Mouse (Mus musculus) urinary bladder, adult 18-20 months (tissue): ENCODE data around the gene Cep85l.

Experiments
- DNase-seq, 2 experiments: peaks; one replicate each; pipeline ENCODE4 v3.0.0; 2022; ENCODE audit warnings: low spot score in 2 of 2, mixed read lengths in 2 of 2

The Cep85l gene

GRCm38 (mm10) chr10:53342166-53342728 is 37.5 kb downstream of the Cep85l start:
- no peak for DNase-seq

GRCm38 (mm10) chr10:53341288-53341965 is 38.3 kb downstream of the Cep85l start:
- DNase-seq, result no peak

GRCm38 (mm10) chr10:53339045-53339444 is 40.7 kb downstream of the Cep85l start:
- DNase-seq, result no peak

GRCm38 (mm10) chr10:53337162-53337923 is 42.4 kb downstream of the Cep85l start, which contains the start of gene Pln:
Pln (plus strand) TSS chr10:53337667.
- DNase-seq, result no peak

GRCm38 (mm10) chr10:53335974-53336373 is 43.8 kb downstream of the Cep85l start:
- DNase-seq, result no peak

GRCm38 (mm10) chr10:53335266-53335665 is 44.5 kb downstream of the Cep85l start:
- no peak for DNase-seq

- no peak for DNase-seq
Observed at GRCm38 (mm10) chr10:53332752-53333151, 47.0 kb downstream of the Cep85l start.

- no peak for DNase-seq
Observed at GRCm38 (mm10) chr10:53329257-53329656, 50.5 kb downstream of the Cep85l start.

- DNase-seq, result no peak
Observed at GRCm38 (mm10) chr10:53326367-53326766, 53.4 kb downstream of the Cep85l start.

GRCm38 (mm10) chr10:53324663-53325062 is 55.1 kb downstream of the Cep85l start:
- no peak for DNase-seq

- DNase-seq, result no peak
Observed at GRCm38 (mm10) chr10:53323367-53323766, 56.4 kb downstream of the Cep85l start.

- DNase-seq, result no peak
Observed at GRCm38 (mm10) chr10:53306674-53307073, 73.1 kb downstream of the Cep85l start.

- no peak for DNase-seq
Observed at GRCm38 (mm10) chr10:53305867-53306266, 73.9 kb downstream of the Cep85l start.

GRCm38 (mm10) chr10:53285147-53285546 is 94.6 kb downstream of the Cep85l start:
- no peak for DNase-seq

GRCm38 (mm10) chr10:53272228-53272627 is 107.5 kb downstream of the Cep85l start:
- no peak for DNase-seq

- DNase-seq, result no peak
Observed at GRCm38 (mm10) chr10:53262021-53262420, 117.7 kb downstream of the Cep85l start.

GRCm38 (mm10) chr10:53235381-53235780 is 144.4 kb downstream of the Cep85l start:
- no peak for DNase-seq

- DNase-seq, result no peak
Observed at GRCm38 (mm10) chr10:53234683-53235082, 145.1 kb downstream of the Cep85l start.

GRCm38 (mm10) chr10:53234086-53234613 is 145.6 kb downstream of the Cep85l start:
- DNase-seq, result no peak

GRCm38 (mm10) chr10:53230809-53231208 is 148.9 kb downstream of the Cep85l start:
- no peak for DNase-seq

GRCm38 (mm10) chr10:53229190-53229589 is 150.6 kb downstream of the Cep85l start:
- DNase-seq, result no peak
